Mouse (Mus musculus): ENCODE measurements around the gene Slc25a35. TPM values are rescaled to one million over a fixed set of nuclear protein-coding genes. Genes with fewer than 3 reads are reported as not detected.

Slc25a35 gene
- total and polyA plus RNA-seq, 3 experiments: 4.2 to 21.6 (median 5.3) TPM

DNA sequence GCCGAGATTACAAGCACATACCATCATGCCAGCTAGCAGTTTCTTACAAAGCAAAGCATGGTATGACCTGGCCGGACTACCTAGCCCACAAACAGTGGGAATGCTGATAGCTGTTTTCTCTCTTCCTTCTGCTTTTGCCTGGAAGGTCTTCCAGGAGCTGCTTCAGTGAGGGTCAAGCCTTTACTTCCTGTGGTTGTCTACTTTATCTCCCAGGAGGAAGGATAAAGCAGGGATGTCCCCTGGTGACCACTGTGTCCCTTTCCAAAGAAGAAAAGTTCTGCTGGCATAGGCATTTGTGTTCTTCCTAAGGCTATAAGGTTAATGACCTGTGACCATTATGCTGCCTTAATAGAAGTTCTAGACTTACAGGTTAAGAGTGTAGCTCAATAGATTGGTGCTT, 4.5 kb upstream of the Slc25a35 start:
- intact Hi-C loops (cut with DNase I): no loop called here
- TF ChIP-seq POLR2A (IDR thresholded peaks at IDR 0.05; ENCODE audit: insufficient read depth, low read depth, low read length) (no peak), CTCF (IDR thresholded peaks at IDR 0.05) (no peak), EP300 (IDR thresholded peaks at IDR 0.05; ENCODE audit: insufficient read depth, low read depth, low read length) (no peak)
- Histone ChIP-seq H3K9ac (ENCODE audit: low read depth, low read length) (no peak overlapping the region), H3K4me1 (ENCODE audit: control insufficient read depth, insufficient read depth, low read length) (peaks cover 4% of the 10 kb centered on the region), H3K27ac (no peak overlapping the region), H3K4me3 (no peak overlapping the region), H3K36me3 (ENCODE audit: control insufficient read depth, insufficient read depth, low read length) (no peaks in the 10 kb centered on the region), H3K79me2 (replicated peaks; ENCODE audit: control insufficient read depth, insufficient read depth, low read length) (no peaks in the 10 kb centered on the region), H3K27me3 (ENCODE audit: control insufficient read depth, insufficient read depth, low read length) (no peaks in the 10 kb centered on the region)
- WGBS: 55% methylated on average over 2 of the region's 2 CpGs
- no peak for DNase-seq

DNA sequence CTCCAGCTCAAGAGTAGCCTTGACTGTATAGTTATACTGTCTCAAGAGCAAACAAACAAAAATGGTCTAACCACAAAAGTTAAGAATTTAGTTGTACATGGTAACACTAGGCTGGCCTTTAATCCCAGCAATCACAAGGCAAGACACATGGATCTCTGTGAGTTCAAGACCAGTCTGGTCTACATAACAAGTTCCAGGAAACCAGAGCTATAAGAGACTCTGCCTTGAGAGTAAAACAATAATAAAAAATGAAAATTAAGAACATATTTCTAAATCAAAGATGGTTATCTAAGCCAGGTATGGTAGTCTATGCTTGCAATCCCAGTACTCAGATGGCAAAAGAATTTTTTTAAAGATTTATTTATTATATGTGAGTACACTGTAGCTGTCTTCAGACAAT, 2.9 kb upstream of the Slc25a35 start:
- no peak for TF ChIP-seq CTCF (IDR thresholded peaks at IDR 0.05)
- TF ChIP-seq EP300 (IDR thresholded peaks at IDR 0.05; ENCODE audit: insufficient read depth, low read depth, low read length): no peak
- no peak for TF ChIP-seq POLR2A (IDR thresholded peaks at IDR 0.05; ENCODE audit: insufficient read depth, low read depth, low read length)
- Histone ChIP-seq H3K4me1 (ENCODE audit: control insufficient read depth, insufficient read depth, low read length) (peaks cover 5% of the 10 kb centered on the region), H3K9ac (ENCODE audit: low read depth, low read length) (no peak overlapping the region), H3K36me3 (ENCODE audit: control insufficient read depth, insufficient read depth, low read length) (no peaks in the 10 kb centered on the region), H3K27ac (no peak overlapping the region), H3K79me2 (replicated peaks; ENCODE audit: control insufficient read depth, insufficient read depth, low read length) (no peaks in the 10 kb centered on the region), H3K27me3 (ENCODE audit: control insufficient read depth, insufficient read depth, low read length) (no peaks in the 10 kb centered on the region), H3K4me3 (no peak overlapping the region)
- DNase-seq: no peak
- intact Hi-C loops (cut with DNase I): loop anchor here (5.0 kb wide), 2 partner anchors 72 to 157 kb away; partner anchors contain the start of genes 9130213A22Rik and Hes7

DNA sequence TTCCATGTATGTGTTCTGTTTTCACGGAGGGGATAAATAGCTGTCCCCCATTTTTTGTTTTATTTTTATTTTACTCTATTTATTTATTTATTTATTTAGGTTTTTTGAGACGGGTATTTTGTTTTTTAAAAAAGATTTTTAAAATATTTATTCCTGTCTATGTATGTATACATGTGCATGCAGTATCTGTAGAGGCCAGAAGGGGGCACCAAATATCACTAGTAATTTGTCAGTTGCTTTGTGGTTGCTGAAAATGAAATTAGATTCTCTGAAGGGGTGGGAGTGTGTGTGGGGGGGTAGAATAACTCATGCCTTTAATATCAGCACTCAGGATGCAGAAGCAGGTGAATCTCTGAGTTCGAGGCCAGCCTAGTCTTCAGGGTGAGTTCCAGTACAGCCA, 2.1 kb upstream of the Slc25a35 start:
- intact Hi-C loops (cut with DNase I): loop anchor here (1.0 to 5.0 kb wide), 4 partner anchors 17 to 156 kb away; partner anchors contain the start of genes 9130213A22Rik and Hes7
- Histone ChIP-seq H3K4me1 (ENCODE audit: control insufficient read depth, insufficient read depth, low read length) (peaks cover 5% of the 10 kb centered on the region), H3K27ac (peak overlapping the region; percentile 41; the same call in 1 of the 2 replicates), H3K9ac (ENCODE audit: low read depth, low read length) (no peak overlapping the region), H3K27me3 (ENCODE audit: control insufficient read depth, insufficient read depth, low read length) (no peaks in the 10 kb centered on the region), H3K79me2 (replicated peaks; ENCODE audit: control insufficient read depth, insufficient read depth, low read length) (no peaks in the 10 kb centered on the region), H3K36me3 (ENCODE audit: control insufficient read depth, insufficient read depth, low read length) (no peaks in the 10 kb centered on the region), H3K4me3 (no peak overlapping the region)
- peak; percentile 46 to 55 for DNase-seq
- 28% methylated on average over 3 of the region's 3 CpGs for WGBS
- TF ChIP-seq POLR2A (IDR thresholded peaks at IDR 0.05; ENCODE audit: insufficient read depth, low read depth, low read length): no peak
- TF ChIP-seq EP300 (IDR thresholded peaks at IDR 0.05; ENCODE audit: insufficient read depth, low read depth, low read length): no peak
- TF ChIP-seq CTCF (IDR thresholded peaks at IDR 0.05): peak; percentile 79

DNA sequence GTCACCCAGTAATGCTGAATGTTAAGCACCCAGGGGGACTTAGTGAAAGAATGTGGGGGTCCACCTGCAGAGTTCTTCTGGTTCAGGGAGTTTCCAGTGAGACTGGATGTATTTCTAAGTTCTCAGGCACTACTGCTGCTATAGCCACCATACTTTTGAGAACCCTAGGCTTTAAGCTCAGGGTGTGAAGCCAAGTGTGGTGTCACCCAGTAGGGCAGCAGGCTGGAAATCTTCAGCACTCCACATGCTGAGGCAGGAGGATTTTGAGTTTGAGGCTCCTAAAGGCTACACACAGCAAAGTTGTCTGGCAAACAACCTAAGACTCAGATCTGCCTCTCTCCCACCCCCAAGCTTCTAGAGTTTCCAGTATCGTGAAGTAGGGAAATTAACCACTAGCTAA, 1.4 kb upstream of the Slc25a35 start:
- DNase-seq: no peak
- Histone ChIP-seq H3K4me3 (no peak overlapping the region), H3K36me3 (ENCODE audit: control insufficient read depth, insufficient read depth, low read length) (no peaks in the 10 kb centered on the region), H3K27me3 (ENCODE audit: control insufficient read depth, insufficient read depth, low read length) (no peaks in the 10 kb centered on the region), H3K4me1 (ENCODE audit: control insufficient read depth, insufficient read depth, low read length) (peaks cover 5% of the 10 kb centered on the region), H3K9ac (ENCODE audit: low read depth, low read length) (no peak overlapping the region), H3K79me2 (replicated peaks; ENCODE audit: control insufficient read depth, insufficient read depth, low read length) (no peaks in the 10 kb centered on the region), H3K27ac (peak overlapping the region; percentile 41)
- intact Hi-C loops (cut with DNase I): loop anchor here (1.0 to 5.0 kb wide), 4 partner anchors 16 to 156 kb away; partner anchors contain the start of genes 9130213A22Rik and Hes7
- TF ChIP-seq POLR2A (IDR thresholded peaks at IDR 0.05; ENCODE audit: insufficient read depth, low read depth, low read length): no peak
- TF ChIP-seq EP300 (IDR thresholded peaks at IDR 0.05; ENCODE audit: insufficient read depth, low read depth, low read length): no peak
- no peak for TF ChIP-seq CTCF (IDR thresholded peaks at IDR 0.05)
- 38% methylated on average over 1 of the region's 1 CpGs for WGBS

DNA sequence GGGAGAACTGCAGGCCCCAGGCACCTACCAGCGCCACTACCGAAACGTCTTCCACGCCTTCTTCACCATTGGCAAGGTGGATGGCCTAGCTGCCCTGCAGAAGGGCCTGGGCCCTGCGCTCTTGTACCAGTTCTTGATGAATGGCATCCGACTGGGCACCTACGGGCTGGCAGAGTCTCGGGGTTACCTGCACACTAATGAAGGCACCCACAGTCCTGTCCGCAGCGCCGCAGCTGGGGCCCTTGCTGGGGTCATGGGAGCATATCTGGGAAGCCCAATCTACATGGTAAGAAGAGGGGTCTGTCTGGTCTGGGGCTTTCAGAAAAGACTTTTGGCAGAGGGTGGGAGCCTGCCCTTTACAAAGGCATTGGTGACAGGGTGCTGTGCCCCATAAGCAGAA, 821 bp downstream of the Slc25a35 start:
- H3K36me3 ChIP-seq (ENCODE audit: control insufficient read depth, insufficient read depth, low read length): no peaks in the 10 kb centered on the region
- H3K27ac ChIP-seq: no peak overlapping the region
- H3K4me3 ChIP-seq: no peak overlapping the region
- DNase-seq: no peak
- H3K4me1 ChIP-seq (ENCODE audit: control insufficient read depth, insufficient read depth, low read length): peaks cover 6% of the 10 kb centered on the region
- no peaks in the 10 kb centered on the region for H3K27me3 ChIP-seq (ENCODE audit: control insufficient read depth, insufficient read depth, low read length)
- no peaks in the 10 kb centered on the region for H3K79me2 ChIP-seq (replicated peaks; ENCODE audit: control insufficient read depth, insufficient read depth, low read length)
- H3K9ac ChIP-seq (ENCODE audit: low read depth, low read length): no peak overlapping the region
- no peak for TF ChIP-seq POLR2A (IDR thresholded peaks at IDR 0.05; ENCODE audit: insufficient read depth, low read depth, low read length)
- no peak for TF ChIP-seq EP300 (IDR thresholded peaks at IDR 0.05; ENCODE audit: insufficient read depth, low read depth, low read length)
- TF ChIP-seq CTCF (IDR thresholded peaks at IDR 0.05): no peak
- intact Hi-C loops (cut with DNase I): loop anchor here (5.0 kb wide), 2 partner anchors 69 to 154 kb away; partner anchors contain the start of genes 9130213A22Rik and Hes7
- 87% methylated on average over 11 of the region's 11 CpGs for WGBS

DNA sequence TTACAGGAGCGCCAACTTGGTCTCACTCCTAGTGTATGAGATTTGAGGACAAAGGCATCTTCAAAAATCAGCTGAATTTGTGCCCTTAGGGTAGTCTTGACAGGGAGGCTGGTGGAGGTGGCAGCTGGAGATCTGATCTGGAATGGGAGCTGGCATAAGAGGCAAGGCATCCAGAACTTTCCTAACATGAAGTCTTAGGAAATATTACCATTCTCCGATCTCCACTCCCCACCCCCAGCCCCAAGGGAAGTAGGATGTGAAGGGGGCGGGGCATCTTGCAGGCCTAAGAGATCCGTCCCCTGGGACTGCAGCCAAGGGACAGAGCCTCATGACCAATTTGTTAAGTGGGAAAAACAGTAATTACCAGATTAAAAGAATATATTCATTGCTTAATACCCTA, 2.3 kb downstream of the Slc25a35 start:
- Histone ChIP-seq H3K79me2 (replicated peaks; ENCODE audit: control insufficient read depth, insufficient read depth, low read length) (no peaks in the 10 kb centered on the region), H3K36me3 (ENCODE audit: control insufficient read depth, insufficient read depth, low read length) (no peaks in the 10 kb centered on the region), H3K9ac (ENCODE audit: low read depth, low read length) (no peak overlapping the region), H3K27me3 (ENCODE audit: control insufficient read depth, insufficient read depth, low read length) (no peaks in the 10 kb centered on the region), H3K4me1 (ENCODE audit: control insufficient read depth, insufficient read depth, low read length) (peaks cover 8% of the 10 kb centered on the region), H3K4me3 (no peak overlapping the region), H3K27ac (no peak overlapping the region)
- no peak for TF ChIP-seq POLR2A (IDR thresholded peaks at IDR 0.05; ENCODE audit: insufficient read depth, low read depth, low read length)
- TF ChIP-seq EP300 (IDR thresholded peaks at IDR 0.05; ENCODE audit: insufficient read depth, low read depth, low read length): no peak
- no peak for TF ChIP-seq CTCF (IDR thresholded peaks at IDR 0.05)
- 42% methylated on average over 4 of the region's 4 CpGs for WGBS
- intact Hi-C loops (cut with DNase I): no loop called here
- peak in 1 of 2 experiments; percentile 52 for DNase-seq

Data from heart, adult 2 months (tissue).